Mouse (Mus musculus) telencephalon, adult 2 months (tissue): Measurements from ENCODE around the gene Fbxl12.
"Not testable (repeated sequence)": the region's sequence is repeated elsewhere in the genome, so short reads cannot be mapped to it uniquely, and the experiment has no call there.

Experiments
- DNase-seq: peaks from one replicate; pipeline ENCODE4 v3.0.0-alpha.2; 2011; ENCODE audit warnings: low read depth, low spot score

The Fbxl12 gene

GRCm38 (mm10) chr9:20652260-20652658 is 7.7 kb upstream of the Fbxl12 start:
- no peak for DNase-seq

- DNase-seq, result peak; percentile 100
Measured at GRCm38 (mm10) chr9:20651602-20652259, 7.2 kb upstream of the Fbxl12 start, which contains the start of gene Pin1. TSS of gene Pin1 (plus strand) at chr9:20652095.

GRCm38 (mm10) chr9:20645121-20645520 is 554 bp upstream of the Fbxl12 start:
- no peak for DNase-seq

- no peak for DNase-seq
Measured at GRCm38 (mm10) chr9:20643781-20644180, 786 bp downstream of the Fbxl12 start.

GRCm38 (mm10) chr9:20642896-20643466 is 1.6 kb downstream of the Fbxl12 start:
- no peak for DNase-seq

GRCm38 (mm10) chr9:20642101-20642895 is 2.3 kb downstream of the Fbxl12 start, which contains the start of gene Ubl5:
TSS of gene Ubl5 (plus strand) at chr9:20642878.
- no peak for DNase-seq

GRCm38 (mm10) chr9:20641501-20641900 is 3.1 kb downstream of the Fbxl12 start:
- no peak for DNase-seq

GRCm38 (mm10) chr9:20639486-20639885 is 5.1 kb downstream of the Fbxl12 start:
- no peak for DNase-seq

- no peak for DNase-seq
Measured at GRCm38 (mm10) chr9:20638552-20638951, 6.0 kb downstream of the Fbxl12 start.

- DNase-seq, result no peak
Measured at GRCm38 (mm10) chr9:20636790-20637189, 7.8 kb downstream of the Fbxl12 start.

- no peak for DNase-seq
Measured at GRCm38 (mm10) chr9:20636256-20636655, 8.3 kb downstream of the Fbxl12 start.

GRCm38 (mm10) chr9:20635676-20636075 is 8.9 kb downstream of the Fbxl12 start:
- DNase-seq, result not testable (repeated sequence)

- DNase-seq, result no peak
Measured at GRCm38 (mm10) chr9:20631332-20631731, 13.2 kb downstream of the Fbxl12 start.

- no peak for DNase-seq
Measured at GRCm38 (mm10) chr9:20616685-20617084, 27.9 kb downstream of the Fbxl12 start.

- no peak for DNase-seq
Measured at GRCm38 (mm10) chr9:20611976-20612375, 32.6 kb downstream of the Fbxl12 start.

- no peak for DNase-seq
Measured at GRCm38 (mm10) chr9:20609831-20610464, 34.6 kb downstream of the Fbxl12 start.

GRCm38 (mm10) chr9:20607100-20607974 is 37.2 kb downstream of the Fbxl12 start:
- DNase-seq, result peak; percentile 94

- DNase-seq, result no peak
Measured at GRCm38 (mm10) chr9:20606269-20606668, 38.3 kb downstream of the Fbxl12 start.

- no peak for DNase-seq
Measured at GRCm38 (mm10) chr9:20601270-20601669, 43.3 kb downstream of the Fbxl12 start.

- DNase-seq, result peak; percentile 99
Measured at GRCm38 (mm10) chr9:20581175-20581634, 63.4 kb downstream of the Fbxl12 start, which contains the start of gene Zfp846. TSS of gene Zfp846 (plus strand) at chr9:20581291.

- DNase-seq, result no peak
Measured at GRCm38 (mm10) chr9:20576591-20576990, 68.0 kb downstream of the Fbxl12 start.
